Mouse (Mus musculus): ENCODE results near the gene Ice2.

GRCm38 (mm10) chr9:69419476-69419875, 21.8 kb downstream of the Ice2 start:
- no peak for TF ChIP-seq CTCF (IDR thresholded peaks at IDR 0.05; ENCODE audit: insufficient read depth, low read depth, low read length)
- no peak for TF ChIP-seq POLR2A (IDR thresholded peaks at IDR 0.05; ENCODE audit: insufficient read depth, low read depth, low read length)
